Mouse (Mus musculus) E14TG2a.4 (cell line): ENCODE data around the gene Ggt6.

ENCODE experiments used
- H3K27me3 ChIP-seq: 2 replicates; pipeline ENCODE4 v1.6.1; 2014; ENCODE audit warnings: low read length, control low read depth; ENCODE audit not compliant: insufficient read depth
- H3K36me3 ChIP-seq: 2 replicates; pipeline ENCODE4 v1.6.1; 2014; ENCODE audit warnings: low read length, control low read depth; ENCODE audit not compliant: insufficient read depth
- H3K4me1 ChIP-seq: replicated peaks from 2 replicates; pipeline ENCODE4 v1.6.1; 2014; ENCODE audit warnings: low read depth, low read length, control low read depth
- H3K4me3 ChIP-seq: replicated peaks from 2 replicates; pipeline ENCODE4 v1.5.1; 2014; ENCODE audit warnings: mild to moderate bottlenecking, low read length
- H3K9me3 ChIP-seq: 2 replicates; pipeline ENCODE4 v1.6.1; 2014; ENCODE audit warnings: low read length, control low read depth
- CTCF ChIP-seq: conservative IDR thresholded peaks from 2 replicates; pipeline ENCODE4 v1.5.1; 2014; ENCODE audit warnings: low read length
- NANOG ChIP-seq: IDR thresholded peaks from 2 replicates; pipeline ENCODE4 v1.6.1; 2014; ENCODE audit warnings: borderline replicate concordance, low read length, mixed read lengths
- POU5F1 ChIP-seq: IDR thresholded peaks from 2 replicates; pipeline ENCODE4 v1.6.1; 2014; ENCODE audit warnings: low read length, borderline replicate concordance

The Ggt6 gene

DNA sequence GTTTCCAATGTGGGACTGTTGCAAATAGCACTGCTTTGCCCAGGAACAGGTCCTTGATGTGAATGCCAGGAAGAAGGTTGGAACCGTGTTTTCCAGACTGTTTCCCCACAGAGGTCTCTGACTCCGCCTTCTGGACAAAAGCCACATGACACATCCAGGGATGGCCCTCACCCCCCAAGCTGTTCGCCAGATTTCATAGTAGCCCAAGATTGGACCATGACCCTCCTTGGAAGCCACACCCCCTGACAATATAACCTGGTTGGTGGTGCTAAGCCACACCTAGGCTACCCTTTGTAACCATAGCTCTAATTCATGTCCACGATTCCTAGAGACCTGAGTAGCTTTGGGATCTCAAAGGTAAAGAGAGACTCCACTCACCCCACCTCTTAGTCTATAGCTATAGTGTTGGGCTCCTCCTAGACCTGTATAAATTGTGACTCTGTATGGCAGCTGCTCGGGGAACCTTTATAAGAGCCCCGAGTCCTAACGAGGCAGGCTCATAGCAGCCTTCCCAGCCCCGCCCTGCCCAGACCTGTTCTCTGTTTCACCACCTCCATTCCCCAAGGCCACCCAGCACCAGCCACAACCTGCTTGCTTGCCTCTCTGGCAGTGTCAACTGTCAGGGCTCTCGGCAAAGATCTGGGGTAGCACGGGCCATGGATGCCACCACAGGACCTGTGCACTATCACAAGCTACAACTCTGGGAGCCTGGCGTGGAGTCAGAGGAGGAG lies at the start of gene Ggt6:
Ggt6 (plus strand) TSS at position 564 of the 731 bp plus-strand sequence.
- Histone ChIP-seq H3K4me1 (peaks cover 38% of the 10 kb centered on the region), H3K4me3 (peak within 1 kb of the TSS; percentile 29; the same call in 1 of the 2 replicates), H3K36me3 (no peaks in the 10 kb centered on the region), H3K9me3 (no peaks in the 10 kb centered on the region), H3K27me3 (no peaks in the 10 kb centered on the region)
- TF ChIP-seq NANOG (no peak), CTCF (no peak), POU5F1 (no peak)

DNA sequence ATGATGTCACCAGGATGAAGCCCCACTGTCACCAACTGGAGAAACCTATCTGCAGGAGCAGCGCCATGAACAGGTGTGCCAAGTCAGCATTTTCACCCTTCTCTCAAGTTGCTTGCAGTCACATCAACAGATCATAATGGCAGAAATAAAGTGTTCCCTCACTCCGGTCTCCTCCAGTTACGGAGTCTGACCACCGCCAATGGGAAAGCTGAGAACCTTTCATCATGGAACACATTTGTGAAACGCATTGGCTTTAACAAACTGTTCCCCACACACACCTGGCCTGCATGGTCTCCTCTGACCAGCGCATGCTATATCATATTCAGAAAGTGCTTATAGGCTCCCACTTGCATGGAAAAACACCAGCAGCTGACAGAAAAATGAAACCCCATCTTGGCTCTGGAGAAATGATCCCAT lies 47.2 kb upstream of the Ggt6 start:
- Histone ChIP-seq H3K36me3 (peaks cover 50% of the 10 kb centered on the region), H3K27me3 (no peaks in the 10 kb centered on the region), H3K4me1 (peaks cover 10% of the 10 kb centered on the region), H3K9me3 (no peaks in the 10 kb centered on the region), H3K4me3 (no peak overlapping the region)
- no peak for TF ChIP-seq CTCF
- TF ChIP-seq POU5F1, result no peak
- no peak for TF ChIP-seq NANOG

DNA sequence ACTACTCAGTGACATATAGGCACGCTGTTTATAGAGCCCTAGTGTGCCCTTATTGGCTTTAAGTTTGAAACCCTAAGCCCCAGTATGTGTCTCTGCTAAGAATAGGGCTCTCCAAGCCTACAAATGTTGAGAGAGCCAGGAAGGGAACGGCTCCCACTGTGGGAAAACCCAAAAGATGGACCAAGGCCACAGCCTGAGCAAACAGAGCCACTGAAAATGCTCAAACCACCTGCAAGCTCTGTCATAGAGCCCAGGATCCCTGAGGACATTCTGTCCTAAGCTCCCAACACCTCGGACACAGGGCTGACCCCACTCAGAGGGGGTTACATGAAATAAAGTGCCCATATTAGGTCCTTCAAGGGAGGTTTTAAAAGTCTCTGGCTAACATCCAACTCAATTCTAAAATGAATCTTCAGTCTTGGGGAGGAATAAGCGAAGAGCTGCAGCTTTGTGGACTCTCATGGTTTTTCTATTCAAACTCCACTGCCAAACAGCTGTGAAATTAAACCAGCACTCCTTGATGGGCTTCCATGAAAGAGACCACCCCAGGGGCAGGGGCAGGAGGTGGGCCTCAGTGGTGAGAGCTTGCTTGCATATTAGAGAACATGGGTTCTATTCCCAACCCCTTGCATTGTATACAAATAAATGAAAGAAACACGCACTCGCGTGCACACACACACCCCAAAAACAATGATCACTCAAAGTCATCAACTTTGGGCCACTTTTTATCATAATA lies 45.8 kb upstream of the Ggt6 start:
- Histone ChIP-seq H3K4me3 (no peak overlapping the region), H3K27me3 (no peaks in the 10 kb centered on the region), H3K9me3 (no peaks in the 10 kb centered on the region), H3K4me1 (peaks cover 20% of the 10 kb centered on the region), H3K36me3 (peaks cover 64% of the 10 kb centered on the region)
- no peak for TF ChIP-seq NANOG
- no peak for TF ChIP-seq POU5F1

DNA sequence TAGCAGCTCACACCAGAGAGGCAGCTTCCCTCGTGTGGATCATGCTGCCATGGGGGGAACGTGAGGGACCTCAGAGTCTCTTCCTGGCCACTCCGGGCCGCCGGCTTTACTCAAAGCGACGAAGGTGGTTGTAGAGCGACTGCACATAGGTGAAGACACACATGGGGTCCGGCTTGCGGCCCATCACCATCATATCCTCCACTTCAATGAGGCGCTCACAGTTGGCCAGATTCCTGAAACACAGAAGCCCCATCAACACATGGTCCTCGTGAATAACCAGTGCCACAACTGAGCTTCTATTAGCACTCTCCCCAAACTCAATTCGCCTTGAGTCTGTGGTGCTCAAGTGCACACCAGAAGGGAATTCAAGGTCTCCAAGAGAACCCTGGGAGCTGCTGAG lies 44.1 kb upstream of the Ggt6 start:
- TF ChIP-seq POU5F1 (no peak), CTCF (no peak), NANOG (no peak)
- Histone ChIP-seq H3K27me3 (no peaks in the 10 kb centered on the region), H3K9me3 (no peaks in the 10 kb centered on the region), H3K4me3 (no peak overlapping the region), H3K4me1 (peaks cover 35% of the 10 kb centered on the region), H3K36me3 (peaks cover 80% of the 10 kb centered on the region)

DNA sequence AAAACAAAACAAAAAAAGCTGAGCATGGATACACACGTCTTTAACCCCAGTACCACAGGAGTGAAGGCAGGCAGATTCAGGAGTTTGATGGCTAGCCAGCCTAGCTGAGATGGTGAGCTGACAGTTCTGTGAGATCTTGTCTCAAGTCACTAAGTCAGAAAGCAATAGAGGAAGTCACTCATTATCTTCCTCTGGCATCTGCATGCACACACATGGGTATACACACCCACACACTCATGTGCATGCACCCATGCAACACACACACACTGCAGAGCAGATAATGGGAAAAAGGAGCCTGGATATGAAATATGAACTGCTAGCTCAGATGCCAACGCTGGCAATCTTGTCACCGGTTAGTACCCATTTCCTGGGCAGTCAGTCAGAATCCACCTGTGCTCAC lies 42.1 kb upstream of the Ggt6 start:
- H3K36me3 ChIP-seq, result peaks cover 94% of the 10 kb centered on the region
- H3K4me3 ChIP-seq, result no peak overlapping the region
- peaks cover 56% of the 10 kb centered on the region for H3K4me1 ChIP-seq
- no peak for TF ChIP-seq NANOG
- no peak for TF ChIP-seq POU5F1
- TF ChIP-seq CTCF, result no peak
- no peaks in the 10 kb centered on the region for H3K9me3 ChIP-seq
- no peaks in the 10 kb centered on the region for H3K27me3 ChIP-seq

DNA sequence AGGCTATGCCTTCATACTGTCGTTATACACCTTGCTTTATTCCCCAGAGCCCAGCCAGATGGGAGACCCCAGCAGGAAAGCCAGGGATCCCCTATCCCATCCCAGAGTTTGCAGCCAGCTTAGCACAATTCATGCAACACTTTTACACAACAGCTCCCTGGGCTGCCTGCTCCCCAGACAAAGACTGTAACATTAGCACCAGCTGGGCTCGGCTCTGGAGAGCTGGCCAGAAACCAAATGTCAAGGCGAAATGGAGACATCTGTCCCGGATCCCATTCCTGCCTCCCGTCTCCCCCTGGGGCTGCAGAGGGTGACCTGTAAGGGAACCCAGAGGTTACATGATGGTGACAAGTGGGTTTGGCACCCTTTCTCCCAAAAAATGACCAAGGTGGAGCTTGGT lies 41.7 kb upstream of the Ggt6 start:
- TF ChIP-seq NANOG (no peak), CTCF (no peak), POU5F1 (no peak)
- peaks cover 92% of the 10 kb centered on the region for H3K36me3 ChIP-seq
- no peaks in the 10 kb centered on the region for H3K27me3 ChIP-seq

DNA sequence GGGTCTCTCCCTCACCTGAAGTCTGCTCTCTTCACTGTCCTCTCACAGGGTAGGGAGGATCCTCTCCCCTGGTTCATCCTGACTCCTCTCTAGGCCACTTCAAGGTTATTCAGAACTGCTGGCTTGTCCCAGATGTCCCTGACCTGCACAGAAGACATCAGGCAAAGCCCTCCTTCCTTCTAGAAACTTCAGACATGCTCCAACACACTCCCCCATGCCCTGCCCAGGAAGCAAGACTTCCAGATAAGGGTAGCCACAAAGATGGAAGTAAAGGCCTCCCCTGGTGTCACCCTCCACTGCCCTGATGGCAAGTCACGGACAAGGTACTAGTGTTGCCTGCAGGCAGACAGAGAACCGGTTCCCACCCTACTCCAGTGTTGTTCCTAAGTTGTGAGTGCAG lies 40.6 kb upstream of the Ggt6 start:
- Histone ChIP-seq H3K27me3 (no peaks in the 10 kb centered on the region), H3K4me1 (peaks cover 70% of the 10 kb centered on the region), H3K4me3 (no peak overlapping the region), H3K9me3 (no peaks in the 10 kb centered on the region), H3K36me3 (peaks cover 93% of the 10 kb centered on the region)
- no peak for TF ChIP-seq POU5F1
- no peak for TF ChIP-seq CTCF
- no peak for TF ChIP-seq NANOG

More for the DNA sequence above, 41.7 kb upstream of the Ggt6 start:
- H3K4me3 ChIP-seq, result no peak overlapping the region
- no peaks in the 10 kb centered on the region for H3K9me3 ChIP-seq
- peaks cover 59% of the 10 kb centered on the region for H3K4me1 ChIP-seq

DNA sequence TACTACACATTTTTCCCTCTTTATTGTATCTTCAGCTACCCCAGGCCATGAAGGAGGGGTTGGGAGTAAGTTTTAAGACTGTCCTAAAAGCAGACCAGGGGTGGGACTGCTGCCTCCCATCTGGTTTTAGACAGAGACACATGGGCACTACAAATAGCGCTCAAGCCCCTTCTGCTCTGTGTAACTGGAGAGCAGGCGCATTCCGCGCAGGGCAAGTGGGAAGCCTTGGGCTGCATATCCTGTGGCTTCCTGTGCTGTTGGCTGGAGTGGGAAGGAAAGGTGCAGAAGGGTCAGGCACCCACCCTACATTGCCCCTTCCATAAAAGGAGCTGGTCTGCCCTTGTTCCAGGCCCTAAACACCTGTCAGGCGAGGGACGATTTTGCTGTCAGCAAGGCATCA lies 39.7 kb upstream of the Ggt6 start:
- no peaks in the 10 kb centered on the region for H3K27me3 ChIP-seq
- H3K36me3 ChIP-seq, result peaks cover 94% of the 10 kb centered on the region
- TF ChIP-seq POU5F1, result no peak
- TF ChIP-seq NANOG, result no peak
- no peak for TF ChIP-seq CTCF

DNA sequence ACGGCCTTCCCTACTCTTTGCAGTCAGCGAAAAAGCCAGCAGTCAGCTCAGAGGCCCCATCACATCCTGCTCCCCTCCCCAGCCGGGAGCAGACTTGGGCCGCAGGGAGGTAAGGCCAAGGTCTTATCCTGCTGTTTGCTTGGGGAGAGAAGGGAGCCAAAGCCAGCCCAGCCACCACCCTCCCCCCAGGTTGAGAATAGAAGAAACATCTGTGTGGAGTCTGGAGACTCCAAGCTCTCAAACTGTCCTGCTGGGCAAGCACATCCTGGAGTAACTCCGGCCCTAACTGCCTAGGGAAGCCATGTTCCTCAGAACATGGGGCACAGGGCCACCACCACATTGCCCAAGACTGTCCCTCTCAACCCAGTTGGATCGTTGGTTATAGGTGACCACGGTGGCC lies 38.7 kb upstream of the Ggt6 start:
- no peaks in the 10 kb centered on the region for H3K27me3 ChIP-seq
- H3K36me3 ChIP-seq, result peaks cover 94% of the 10 kb centered on the region
- H3K9me3 ChIP-seq, result no peaks in the 10 kb centered on the region
- peaks cover 81% of the 10 kb centered on the region for H3K4me1 ChIP-seq
- no peak overlapping the region for H3K4me3 ChIP-seq
- TF ChIP-seq POU5F1 (no peak), NANOG (no peak), CTCF (no peak)

More for the DNA sequence above, 39.7 kb upstream of the Ggt6 start:
- H3K4me1 ChIP-seq, result peaks cover 79% of the 10 kb centered on the region
- no peak overlapping the region for H3K4me3 ChIP-seq
- no peaks in the 10 kb centered on the region for H3K9me3 ChIP-seq
